Mouse (Mus musculus) lung, postnatal 0 days (tissue): ENCODE measurements around the gene Cdc25b.

ENCODE experiments used
- CTCF ChIP-seq: IDR thresholded peaks from 2 replicates; pipeline ENCODE4 v1.5.1; 2016; ENCODE audit warnings: antibody characterized with exemption, mild to moderate bottlenecking
- EP300 ChIP-seq: IDR thresholded peaks from 2 replicates; pipeline ENCODE4 v1.6.1; 2016; ENCODE audit warnings: antibody characterized with exemption, mild to moderate bottlenecking, control low read depth

DNA sequence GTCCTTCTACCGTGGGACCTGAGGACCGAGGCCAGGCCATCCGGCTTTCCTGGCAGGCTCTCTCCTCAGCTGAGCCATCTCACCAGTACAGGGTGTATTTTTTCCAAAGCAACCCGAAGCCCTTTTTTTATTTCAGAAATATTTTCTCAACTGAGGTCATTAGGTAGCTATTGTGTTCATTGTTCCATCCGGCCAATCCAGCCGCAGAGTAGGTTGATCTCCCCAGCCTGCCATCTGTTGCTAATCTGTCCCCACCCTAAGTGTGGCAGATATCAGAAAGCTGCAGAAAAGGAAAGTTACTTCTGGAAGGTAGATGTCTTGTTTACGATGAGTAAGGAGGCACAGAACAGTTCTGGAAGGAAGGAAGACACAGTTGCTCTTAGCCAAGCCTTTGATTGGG lies 27.0 kb downstream of the Cdc25b start:
- TF ChIP-seq EP300 (no peak), CTCF (no peak)
